In genomic region chr15:84325736-84326135, GRCm38 (mm10) we compare ENCODE assay signal across 14 mouse cellular contexts. TPM values are rescaled to one million over a fixed set of nuclear protein-coding genes. Genes with fewer than 3 reads are reported as not detected.
DNase-seq lines count a peak whose midpoint lies in the region; ATAC-seq and TF ChIP-seq lines count a peak whose summit lies in the region.
"Had no signal": no experiment of that assay in that cellular context is flagged by ENCODE, and none has a peak within 500 bp of the region (broad histone marks: within the 10 kb centered on the region; RNA-seq: fewer than 3 reads in every experiment).

No protein-coding gene starts in this region.

- no peaks in the 10 kb centered on the region for H3K9me3 ChIP-seq in hindbrain, embryonic 10.5 days
- H3K9me3 ChIP-seq in hindbrain, embryonic 14.5 days (ENCODE audit: control insufficient read depth, low read length) = no peaks in the 10 kb centered on the region
- no peaks in the 10 kb centered on the region for H3K9me3 ChIP-seq in intestine, postnatal 0 days (ENCODE audit: control insufficient read depth)
- H3K9me3 ChIP-seq: embryonic facial prominence, embryonic 12.5 days; intestine, embryonic 15.5 days; stomach, embryonic 15.5 days had no signal

- H3K4me2 ChIP-seq in hindbrain, embryonic 14.5 days (replicated peaks) = no peak overlapping the region
- no peak overlapping the region for H3K4me2 ChIP-seq in intestine, postnatal 0 days (replicated peaks; ENCODE audit: low read depth)
- H3K4me2 ChIP-seq: embryonic facial prominence, embryonic 12.5 days; intestine, embryonic 15.5 days; stomach, embryonic 15.5 days had no signal

- no peak for ATAC-seq in hindbrain, embryonic 14.5 days (ENCODE audit: low FRiP score)
- no peak for ATAC-seq in intestine, postnatal 0 days
- ATAC-seq: forebrain, embryonic 16.5 days; intestine, embryonic 15.5 days had no signal

- WGBS in hindbrain, embryonic 10.5 days = 32% methylated on average over 12 of the region's 12 CpGs
- 33% methylated on average over 12 of the region's 12 CpGs for WGBS in hindbrain, embryonic 14.5 days
- WGBS in thymus, adult 2 months = 19% methylated on average over 12 of the region's 12 CpGs
- WGBS in macrophage (ENCODE audit: missing documents) = 10% methylated on average over 12 of the region's 12 CpGs
- WGBS in intestine, postnatal 0 days = 54% methylated on average over 12 of the region's 12 CpGs

- peak; percentile 37 for DNase-seq in hindbrain, embryonic 10.5 days (ENCODE audit: low spot score)
- no peak for DNase-seq in hindbrain, embryonic 14.5 days (ENCODE audit: low spot score)
- DNase-seq in thymus, adult 2 months = no peak
- no peak for DNase-seq in thymus, postnatal 36 days
- DNase-seq in cerebellum, postnatal 10 days = no peak
- no peak for DNase-seq in kidney, adult 8-10 months
- DNase-seq: layer of hippocampus, postnatal 36 days had no signal

- H3K27me3 ChIP-seq in hindbrain, embryonic 10.5 days (ENCODE audit: insufficient read depth, poor library complexity, severe bottlenecking) = peaks cover 4% of the 10 kb centered on the region; the same call in 1 of the 2 replicates
- no peaks in the 10 kb centered on the region for H3K27me3 ChIP-seq in hindbrain, embryonic 14.5 days (ENCODE audit: control insufficient read depth, insufficient read depth, low read length)
- no peaks in the 10 kb centered on the region for H3K27me3 ChIP-seq in thymus, adult 2 months (ENCODE audit: control insufficient read depth, insufficient read depth, low read length)
- H3K27me3 ChIP-seq in intestine, postnatal 0 days (replicated peaks; ENCODE audit: control insufficient read depth, insufficient read depth, low read length) = no peaks in the 10 kb centered on the region
- H3K27me3 ChIP-seq: embryonic facial prominence, embryonic 12.5 days; intestine, embryonic 15.5 days; stomach, embryonic 15.5 days had no signal

- peaks cover 10% of the 10 kb centered on the region; the same call in 1 of the 2 replicates for H3K79me2 ChIP-seq in macrophage (ENCODE audit: inconsistent target)

- peak overlapping the region; percentile 76 for H3K27ac ChIP-seq in hindbrain, embryonic 10.5 days
- no peak overlapping the region for H3K27ac ChIP-seq in hindbrain, embryonic 14.5 days
- peak overlapping the region; percentile 11; the same call in 1 of the 2 replicates for H3K27ac ChIP-seq in thymus, adult 2 months (ENCODE audit: control insufficient read depth, insufficient read depth, low read length)
- H3K27ac ChIP-seq in macrophage = peak overlapping the region; percentile 96
- no peak overlapping the region for H3K27ac ChIP-seq in intestine, postnatal 0 days (ENCODE audit: low read depth, low read length)
- H3K27ac ChIP-seq: embryonic facial prominence, embryonic 12.5 days; heart, adult 2 months; intestine, embryonic 15.5 days; stomach, embryonic 15.5 days had no signal

- H3K4me3 ChIP-seq in hindbrain, embryonic 10.5 days = no peak overlapping the region
- no peak overlapping the region for H3K4me3 ChIP-seq in hindbrain, embryonic 14.5 days (replicated peaks; ENCODE audit: low read length)
- peak overlapping the region; percentile 78 for H3K4me3 ChIP-seq in thymus, adult 2 months (ENCODE audit: control insufficient read depth, insufficient read depth, low read length)
- peak overlapping the region; percentile 82 for H3K4me3 ChIP-seq in macrophage (ENCODE audit: inconsistent target)
- no peak overlapping the region for H3K4me3 ChIP-seq in intestine, postnatal 0 days (ENCODE audit: low read depth, low read length)
- H3K4me3 ChIP-seq: embryonic facial prominence, embryonic 12.5 days; heart, adult 2 months; intestine, embryonic 15.5 days; stomach, embryonic 15.5 days had no signal

- TF ChIP-seq POLR2A in thymus, adult 2 months (IDR thresholded peaks at IDR 0.05; ENCODE audit: control insufficient read depth, extremely low read depth, insufficient read depth, low read length, poor library complexity) = no peak

- peaks cover 49% of the 10 kb centered on the region for H3K4me1 ChIP-seq in hindbrain, embryonic 10.5 days (replicated peaks)
- H3K4me1 ChIP-seq in hindbrain, embryonic 14.5 days (replicated peaks; ENCODE audit: control insufficient read depth, insufficient read depth, low read length) = no peaks in the 10 kb centered on the region
- peaks cover 50% of the 10 kb centered on the region for H3K4me1 ChIP-seq in thymus, adult 2 months (replicated peaks; ENCODE audit: control insufficient read depth, insufficient read depth, low read length)
- no peaks in the 10 kb centered on the region for H3K4me1 ChIP-seq in intestine, postnatal 0 days (replicated peaks; ENCODE audit: control insufficient read depth, insufficient read depth, low read length)
- H3K4me1 ChIP-seq: embryonic facial prominence, embryonic 12.5 days; intestine, embryonic 15.5 days; stomach, embryonic 15.5 days had no signal

- no peak overlapping the region for H3K9ac ChIP-seq in hindbrain, embryonic 14.5 days
- no peak overlapping the region for H3K9ac ChIP-seq in intestine, postnatal 0 days (ENCODE audit: low read depth, low read length)
- H3K9ac ChIP-seq: embryonic facial prominence, embryonic 12.5 days; intestine, embryonic 15.5 days; stomach, embryonic 15.5 days had no signal

- TF ChIP-seq CTCF in thymus, adult 2 months (IDR thresholded peaks at IDR 0.05; ENCODE audit: borderline replicate concordance, control insufficient read depth, extremely low read depth, insufficient read depth, low read length, poor library complexity) = no peak
- TF ChIP-seq CTCF in intestine, postnatal 0 days (IDR thresholded peaks at IDR 0.05; ENCODE audit: low read depth) = no peak

- H3K36me3 ChIP-seq in hindbrain, embryonic 10.5 days = no peaks in the 10 kb centered on the region
- H3K36me3 ChIP-seq in hindbrain, embryonic 14.5 days (replicated peaks; ENCODE audit: control insufficient read depth, insufficient read depth) = no peaks in the 10 kb centered on the region
- peaks cover 20% of the 10 kb centered on the region for H3K36me3 ChIP-seq in thymus, adult 2 months (ENCODE audit: control insufficient read depth, insufficient read depth, low read length)
- peaks cover 38% of the 10 kb centered on the region for H3K36me3 ChIP-seq in macrophage (ENCODE audit: inconsistent target)
- H3K36me3 ChIP-seq in intestine, postnatal 0 days (ENCODE audit: control insufficient read depth, insufficient read depth) = no peaks in the 10 kb centered on the region
- H3K36me3 ChIP-seq: embryonic facial prominence, embryonic 12.5 days; intestine, embryonic 15.5 days; stomach, embryonic 15.5 days had no signal

RNA-seq across cellular contexts. Expression of gene Parvg, which starts 1.9 kb away (rescaled TPM):
- polyA plus RNA-seq in hindbrain, embryonic 10.5 days (2016; fragmentation: Nextera tagmentation; extraction: Ambion mirVana) = 1.1 TPM in 2 replicates
- 0.44 and 0.55 TPM in 2 replicates for polyA plus RNA-seq in hindbrain, embryonic 14.5 days (2014; fragmentation: Nextera tagmentation; extraction: Ambion mirVana)
- 183 and 185 TPM in 2 replicates for polyA plus RNA-seq in thymus, adult 2 months (2012; rRNA removed)
- 100 to 1,000 TPM in 3 of 26 experiments, 10 to 100 TPM in 23; 12.5 to 120 (median 49.7) TPM for total RNA-seq in macrophage (2018; cell fraction: chromatin; rRNA removed)
- 10 to 100 TPM; 40.5 to 86.9 (median 62.3) TPM for total RNA-seq in macrophage (2018; cell fraction: cytosol; rRNA removed)
- total RNA-seq in macrophage (2018; cell fraction: nucleus; rRNA removed) = 10 to 100 TPM; 15.2 to 83.3 (median 47.6) TPM
- polyA plus RNA-seq in macrophage (2018) = 52.4 to 63.9 TPM (median 59.6 TPM) in 3 replicates
- 1.1 and 1.2 TPM in 2 replicates for polyA plus RNA-seq in intestine, postnatal 0 days (2015; fragmentation: Nextera tagmentation; extraction: Ambion mirVana)

Comparison
In these comparisons a context has a peak if more than half of its experiments do, and no peak if none do; other contexts are left out.
1. H3K27ac ChIP-seq: peak in hindbrain, embryonic 10.5 days (single experiment), thymus, adult 2 months (single experiment) and macrophage (single experiment); none in hindbrain, embryonic 14.5 days (single experiment) and intestine, postnatal 0 days (single experiment).
2. H3K4me3 ChIP-seq: peak in thymus, adult 2 months (single experiment) and macrophage (single experiment); none in hindbrain, embryonic 10.5 days (single experiment), hindbrain, embryonic 14.5 days (single experiment) and intestine, postnatal 0 days (single experiment).
3. RNA of gene Parvg, which starts 1.9 kb away (polyA plus RNA-seq): 183 to 185 TPM in thymus, adult 2 months and 52.4 to 63.9 TPM in macrophage; 1.1 to 1.2 TPM in intestine, postnatal 0 days, 1.1 TPM in hindbrain, embryonic 10.5 days and 0.44 to 0.55 TPM in hindbrain, embryonic 14.5 days; every median in the first group is over 10 times any median in the second.